Mouse (Mus musculus) heart, embryonic 13.5 days (tissue): ENCODE measurements around the gene Itgam. TPM values are rescaled to one million over a fixed set of nuclear protein-coding genes. Genes with fewer than 3 reads are reported as not detected.
"Not testable (repeated sequence)": the region's sequence is repeated elsewhere in the genome, so short reads cannot be mapped to it uniquely, and the experiment has no call there.

Experiments
- ATAC-seq: fragments of 200-750 bp; cut with Nextera tagmentation; 2 replicates; pipeline ENCODE4 v1.8.0; 2017; ENCODE audit warnings: moderate TSS enrichment; ENCODE audit not compliant: insufficient number of reproducible peaks, low FRiP score, low TSS enrichment; ENCODE audit errors: extremely low read depth
- H3K27ac ChIP-seq: fragments of 300-500 bp; sonication (generic); replicated peaks from 2 replicates; pipeline ENCODE4 v1.5.1; 2015; ENCODE audit warnings: moderate library complexity, mild to moderate bottlenecking, inconsistent platforms
- H3K27me3 ChIP-seq: fragments of 300-500 bp; sonication (generic); replicated peaks from 2 replicates; pipeline ENCODE4 v1.6.1; 2015; ENCODE audit warnings: mild to moderate bottlenecking, inconsistent platforms
- H3K36me3 ChIP-seq: fragments of 300-500 bp; sonication (generic); 2 replicates; pipeline ENCODE4 v1.6.1; 2015; ENCODE audit warnings: mild to moderate bottlenecking, inconsistent platforms
- H3K4me1 ChIP-seq: fragments of 300-500 bp; sonication (generic); 2 replicates; pipeline ENCODE4 v1.6.1; 2015; ENCODE audit warnings: inconsistent platforms
- H3K4me2 ChIP-seq: fragments of 300-500 bp; sonication (generic); 2 replicates; pipeline ENCODE4 v1.6.1; 2015; ENCODE audit warnings: inconsistent platforms, mild to moderate bottlenecking, moderate library complexity
- H3K4me3 ChIP-seq: fragments of 300-500 bp; sonication (generic); 2 replicates; pipeline ENCODE4 v1.5.1; 2015; ENCODE audit warnings: moderate library complexity, mild to moderate bottlenecking, inconsistent platforms
- H3K9ac ChIP-seq: fragments of 300-500 bp; sonication (generic); 2 replicates; pipeline ENCODE4 v1.6.1; 2015; ENCODE audit warnings: inconsistent platforms, mild to moderate bottlenecking, moderate library complexity
- H3K9me3 ChIP-seq: fragments of 300-500 bp; sonication (generic); 2 replicates; pipeline ENCODE4 v1.6.1; 2016; ENCODE audit warnings: inconsistent platforms
- WGBS: fragments of 180-500 bp; shearing (Covaris S2); methylation state at CpG from one replicate; pipeline ENCODE4 v1.1.7; 2015; ENCODE audit warnings: mixed read lengths; 5-methylcytosine and 5-hydroxymethylcytosine counted together
- polyA plus RNA-seq: library from polyadenylated mRNA; unstranded; fragments of >200 nt; fragmentation: Nextera tagmentation; extraction: Ambion mirVana; gene quantifications from 2 replicates; pipeline ENCODE4 v1.2.1, GENCODE M21; 2015

The Itgam gene
- polyA plus RNA-seq, 1 experiment from 2014 or later = 0.51 TPM

DNA sequence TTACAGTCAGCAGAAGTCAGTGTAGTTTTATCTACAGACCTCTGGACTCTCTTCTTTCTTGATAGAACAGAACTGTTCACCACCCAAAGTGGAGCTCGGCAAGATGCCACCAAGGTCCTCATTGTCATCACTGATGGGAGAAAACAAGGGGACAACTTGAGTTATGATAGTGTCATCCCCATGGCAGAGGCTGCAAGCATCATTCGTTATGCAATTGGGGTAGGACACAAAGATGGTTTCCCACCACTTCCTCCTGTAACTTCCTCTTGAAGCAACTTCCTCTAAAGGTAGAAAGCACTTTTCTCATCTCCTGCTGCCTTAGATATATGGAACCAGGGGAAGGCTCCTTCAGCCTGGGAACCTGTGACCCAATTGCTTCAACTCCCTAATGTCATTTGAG lies 71.2 kb downstream of the Itgam start:
- ATAC-seq = no peak
- 78% methylated on average over 2 of the region's 2 CpGs for WGBS
- no peak overlapping the region for H3K27ac ChIP-seq

DNA sequence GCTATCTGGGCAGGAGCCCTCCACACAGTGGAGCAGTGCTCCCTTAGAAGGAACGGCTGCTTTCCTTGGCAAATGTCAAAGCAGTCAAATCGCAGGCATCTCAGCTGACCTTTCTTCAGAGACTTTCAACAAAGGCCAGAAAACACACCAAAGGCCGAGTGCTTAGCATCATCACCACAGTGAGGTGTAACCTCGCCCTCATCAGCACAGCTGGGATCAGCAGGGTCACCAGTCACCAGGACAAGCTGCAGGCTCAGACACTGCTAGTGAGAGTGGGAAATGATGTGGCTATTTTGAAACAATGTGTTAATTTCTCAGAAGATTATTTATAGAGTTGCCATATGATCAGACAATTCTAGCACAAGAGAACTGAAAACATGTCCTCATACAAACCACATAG lies 74.5 kb downstream of the Itgam start:
- no peaks in the 10 kb centered on the region for H3K27me3 ChIP-seq
- H3K9ac ChIP-seq = no peak overlapping the region
- no peak overlapping the region for H3K27ac ChIP-seq
- H3K4me2 ChIP-seq = no peak overlapping the region
- H3K36me3 ChIP-seq = no peaks in the 10 kb centered on the region
- ATAC-seq = no peak
- WGBS = 38% methylated on average over 4 of the region's 4 CpGs
- H3K4me1 ChIP-seq = peaks cover 8% of the 10 kb centered on the region; the same call in 1 of the 2 replicates
- H3K4me3 ChIP-seq = no peak overlapping the region
- H3K9me3 ChIP-seq = peaks cover 2% of the 10 kb centered on the region; the same call in 1 of the 2 replicates

More for the DNA sequence above, 71.2 kb downstream of the Itgam start:
- H3K4me3 ChIP-seq = no peak overlapping the region
- peaks cover 2% of the 10 kb centered on the region; the same call in 1 of the 2 replicates for H3K9me3 ChIP-seq
- H3K36me3 ChIP-seq = no peaks in the 10 kb centered on the region
- H3K27me3 ChIP-seq = no peaks in the 10 kb centered on the region
- no peak overlapping the region for H3K9ac ChIP-seq
- H3K4me2 ChIP-seq = no peak overlapping the region
- peaks cover 13% of the 10 kb centered on the region for H3K4me1 ChIP-seq

DNA sequence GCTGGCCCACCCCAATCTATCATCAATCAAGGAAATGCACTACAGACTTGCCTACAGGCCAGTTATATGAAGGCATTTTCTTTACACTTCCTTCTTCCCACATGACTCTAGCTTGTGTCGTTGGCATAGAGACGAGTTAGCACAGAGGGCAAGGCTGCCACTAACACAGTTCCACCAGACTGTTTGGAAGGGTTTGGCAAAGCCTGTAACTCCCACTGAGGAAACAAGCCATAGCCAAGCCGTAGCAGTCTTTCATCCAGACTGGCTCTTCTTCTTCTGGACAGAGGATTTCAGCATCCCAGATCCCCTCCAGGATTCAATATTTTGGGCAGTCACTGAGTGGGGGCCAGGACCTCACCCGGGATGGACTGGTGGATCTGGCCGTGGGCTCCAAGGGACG lies 77.2 kb downstream of the Itgam start:
- 0 out of 2 replicates have a peak, but pooled peaks cover 3% of the 10 kb centered on the region for H3K4me1 ChIP-seq
- H3K27ac ChIP-seq = no peak overlapping the region
- no peak overlapping the region for H3K4me2 ChIP-seq
- no peak overlapping the region for H3K9ac ChIP-seq
- no peak overlapping the region for H3K4me3 ChIP-seq
- H3K9me3 ChIP-seq = no peaks in the 10 kb centered on the region
- no peaks in the 10 kb centered on the region for H3K36me3 ChIP-seq
- no peak for ATAC-seq
- 88% methylated on average over 6 of the region's 6 CpGs for WGBS
- H3K27me3 ChIP-seq = no peaks in the 10 kb centered on the region

DNA sequence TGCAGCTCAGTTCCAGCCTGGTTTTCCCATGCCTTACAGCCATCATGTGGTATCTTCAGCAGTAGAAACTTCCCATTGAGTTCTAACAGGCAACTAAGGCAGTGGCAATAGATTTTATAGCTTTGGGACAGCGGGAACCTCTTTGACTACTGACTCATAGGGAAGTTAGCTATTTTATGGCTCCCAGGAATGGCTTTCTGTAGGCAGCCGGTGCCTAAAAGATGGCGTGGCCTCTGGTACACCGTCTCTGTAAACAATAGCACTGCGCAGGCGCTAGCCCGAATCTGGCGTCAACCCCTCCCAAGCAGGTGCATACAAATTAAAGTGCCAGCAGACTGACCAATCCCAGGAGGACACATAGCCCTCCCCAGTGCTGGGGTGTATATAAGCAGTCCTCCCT lies 88.5 kb downstream of the Itgam start:
- Histone ChIP-seq H3K36me3 (no peaks in the 10 kb centered on the region), H3K4me1 (peaks cover 9% of the 10 kb centered on the region), H3K9ac (no peak overlapping the region), H3K9me3 (no peaks in the 10 kb centered on the region), H3K27ac (no peak overlapping the region), H3K4me2 (no peak overlapping the region), H3K4me3 (no peak overlapping the region), H3K27me3 (peaks cover 3% of the 10 kb centered on the region; the same call in 1 of the 2 replicates)
- no peak for ATAC-seq
- WGBS = 87% methylated on average over 8 of the region's 8 CpGs

DNA sequence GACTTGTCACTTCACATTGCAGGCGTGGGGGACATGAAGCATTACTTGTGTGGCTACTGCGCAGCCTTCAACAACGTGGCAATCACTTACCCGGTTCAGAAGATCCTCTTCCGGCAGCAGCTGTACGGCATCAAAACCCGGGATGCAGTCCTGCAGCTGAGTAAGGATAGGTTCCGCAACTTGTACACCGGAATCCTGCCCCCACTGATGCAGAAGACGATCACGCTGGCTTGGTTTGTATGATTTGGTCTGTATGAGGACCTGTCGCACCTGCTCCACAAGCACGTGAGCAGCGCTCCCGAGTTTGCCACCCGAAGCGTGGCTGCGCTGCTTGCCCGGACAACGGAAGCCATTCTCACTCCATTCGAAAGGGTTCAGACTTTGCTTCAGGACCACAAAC lies 91.6 kb downstream of the Itgam start, which contains the start of gene Itgad:
Gene Itgad (plus strand): TSS at position 301 of the 400 bp plus-strand sequence.
- no peaks in the 10 kb centered on the region for H3K9me3 ChIP-seq
- H3K4me3 ChIP-seq = peak within 1 kb of the TSS; percentile 36
- H3K36me3 ChIP-seq = no peaks in the 10 kb centered on the region
- H3K4me1 ChIP-seq = peaks cover 7% of the 10 kb centered on the region
- no peak within 1 kb of the TSS for H3K27ac ChIP-seq
- no peak for ATAC-seq
- WGBS = 86% methylated on average over 21 of the region's 21 CpGs
- H3K4me2 ChIP-seq = peak within 1 kb of the TSS; percentile 66
- H3K9ac ChIP-seq = peak within 1 kb of the TSS; percentile 68
- H3K27me3 ChIP-seq = no peaks in the 10 kb centered on the region

DNA sequence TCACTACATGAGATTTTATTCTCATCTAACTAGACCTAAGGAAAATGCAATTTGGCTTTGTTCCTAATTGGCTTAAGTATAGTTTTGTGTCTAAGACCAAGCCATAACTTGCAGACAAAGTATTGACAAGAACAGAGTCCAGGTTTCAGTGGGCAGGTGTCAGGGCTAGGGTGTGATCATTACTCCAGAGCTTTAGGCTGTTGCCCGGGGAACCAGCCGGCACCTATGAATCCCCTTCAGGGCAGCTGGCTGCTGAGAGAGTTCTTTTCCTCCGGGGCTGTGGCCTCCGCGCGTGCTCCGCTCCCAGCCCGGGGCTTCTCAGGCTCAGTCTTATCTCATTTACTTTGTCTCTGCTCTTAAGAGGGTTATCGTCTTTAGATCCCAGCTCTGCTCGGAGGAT lies 92.5 kb downstream of the Itgam start:
- 25% methylated on average over 10 of the region's 10 CpGs for WGBS
- Histone ChIP-seq H3K9ac (peak overlapping the region; percentile 68), H3K4me2 (peak overlapping the region; percentile 66), H3K4me3 (peak overlapping the region; percentile 36), H3K4me1 (peaks cover 6% of the 10 kb centered on the region; the same call in 1 of the 2 replicates), H3K36me3 (no peaks in the 10 kb centered on the region), H3K27ac (no peak overlapping the region), H3K27me3 (no peaks in the 10 kb centered on the region), H3K9me3 (no peaks in the 10 kb centered on the region)
- ATAC-seq = no peak

DNA sequence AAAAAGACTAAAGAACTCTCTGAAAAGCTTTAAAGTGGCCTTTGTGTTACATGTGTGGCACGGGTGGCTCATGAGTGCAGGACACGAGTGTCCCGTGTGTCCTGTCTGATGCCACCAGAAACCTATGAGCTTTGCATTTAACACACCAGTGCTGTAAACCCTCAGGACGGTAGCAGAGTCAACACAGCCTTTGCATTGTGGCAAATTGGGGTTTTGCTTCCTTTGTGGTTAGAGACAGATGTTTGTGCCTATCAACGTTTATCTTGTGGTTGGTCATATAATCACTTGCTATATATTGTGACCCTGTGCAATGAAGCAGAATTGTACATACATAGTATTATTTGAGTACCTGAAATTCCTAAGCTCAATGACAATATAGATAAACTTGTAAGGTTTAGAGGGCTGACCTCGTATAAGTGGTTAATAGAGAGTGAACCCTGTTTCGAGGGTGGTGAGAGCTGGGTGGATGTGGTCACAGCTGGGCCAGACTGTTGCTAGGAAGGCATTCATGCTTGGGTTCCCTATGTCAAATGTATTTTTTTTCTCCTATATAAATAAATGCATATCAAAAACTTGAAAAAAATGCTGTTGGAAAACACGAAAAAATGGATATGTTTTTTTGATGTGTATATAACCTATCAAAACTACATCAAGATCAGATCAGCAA lies 96.4 kb downstream of the Itgam start:
- H3K27me3 ChIP-seq, H3K4me3 ChIP-seq, H3K9ac ChIP-seq, H3K36me3 ChIP-seq, H3K9me3 ChIP-seq, ATAC-seq, H3K4me1 ChIP-seq, H3K27ac ChIP-seq, H3K4me2 ChIP-seq: not testable (repeated sequence)
- WGBS = 75% methylated on average over 8 of the region's 8 CpGs

DNA sequence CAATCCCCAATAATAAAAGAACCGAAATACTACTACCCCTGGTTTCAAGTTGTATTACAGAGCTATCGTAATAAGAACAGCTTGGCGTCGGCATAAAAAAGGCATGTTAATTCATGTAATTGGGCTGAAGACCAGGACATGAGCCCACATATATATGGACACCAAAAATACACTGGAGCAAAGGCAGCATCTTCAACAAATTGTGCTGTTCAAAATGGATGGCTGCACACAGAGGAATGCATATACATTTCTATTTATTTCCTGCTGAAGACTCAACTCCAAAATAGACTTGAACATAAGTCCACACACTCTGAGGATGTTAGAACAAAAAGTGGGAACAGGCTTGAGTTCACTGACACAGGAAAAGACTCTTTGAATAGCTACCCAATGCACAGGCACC lies 101.6 kb downstream of the Itgam start:
- Histone ChIP-seq H3K4me1 (no peaks in the 10 kb centered on the region), H3K27me3 (no peaks in the 10 kb centered on the region), H3K27ac (no peak overlapping the region), H3K4me2 (no peak overlapping the region), H3K4me3 (no peak overlapping the region), H3K9me3 (no peaks in the 10 kb centered on the region), H3K36me3 (no peaks in the 10 kb centered on the region), H3K9ac (no peak overlapping the region)
- 89% methylated on average over 4 of the region's 4 CpGs for WGBS
- ATAC-seq = no peak

DNA sequence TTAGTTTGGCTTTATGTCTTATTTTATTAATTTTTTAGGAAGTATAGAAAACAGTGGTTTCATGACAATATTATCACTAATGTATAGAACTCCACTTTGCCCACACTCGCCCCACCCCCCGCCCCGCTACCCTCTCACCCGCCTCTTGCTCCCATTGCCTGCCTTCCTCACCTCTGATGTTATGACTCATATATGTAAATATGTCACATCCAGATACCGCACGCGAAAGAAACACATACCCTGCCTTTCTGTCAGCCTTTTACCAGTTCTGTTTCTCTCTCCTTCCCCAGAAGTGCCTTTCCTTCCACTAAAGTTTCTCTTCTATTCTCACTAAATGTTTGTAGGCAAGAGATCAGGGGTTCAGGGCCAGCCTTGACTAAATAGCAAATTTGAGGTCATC lies 104.0 kb downstream of the Itgam start:
- Histone ChIP-seq H3K36me3 (no peaks in the 10 kb centered on the region), H3K4me1 (no peaks in the 10 kb centered on the region), H3K4me3 (no peak overlapping the region), H3K4me2 (no peak overlapping the region), H3K9ac (no peak overlapping the region), H3K27ac (no peak overlapping the region), H3K27me3 (no peaks in the 10 kb centered on the region), H3K9me3 (no peaks in the 10 kb centered on the region)
- no peak for ATAC-seq
- 73% methylated on average over 7 of the region's 7 CpGs for WGBS

Other genes starting within 250 kb of the Itgam start
- gene Stx4a, start 238.3 kb upstream of the Itgam start, polyA plus RNA-seq = 39.2 and 48.9 TPM in 2 replicates
- 1.1 and 1.7 TPM in 2 replicates for gene Stx1b, start 238.1 kb upstream of the Itgam start, polyA plus RNA-seq
- gene Zfp646, start 186.4 kb upstream of the Itgam start, polyA plus RNA-seq = 5.6 and 6.6 TPM in 2 replicates
- 9.7 and 10.4 TPM in 2 replicates for gene Zfp668, start 185.8 kb upstream of the Itgam start, polyA plus RNA-seq
- gene Prss53, start 171.7 kb upstream of the Itgam start, polyA plus RNA-seq = 1.4 and 1.5 TPM in 2 replicates
- gene Gm21974, start 167.2 kb upstream of the Itgam start, polyA plus RNA-seq = not detected in 2 replicates
- 109 and 120 TPM in 2 replicates for gene Vkorc1, start 167.0 kb upstream of the Itgam start, polyA plus RNA-seq
- 145 and 150 TPM in 2 replicates for gene Bckdk, start 158.6 kb upstream of the Itgam start, polyA plus RNA-seq
- gene Kat8, start 150.1 kb upstream of the Itgam start, polyA plus RNA-seq = 25.1 and 27.0 TPM in 2 replicates
- 1.6 and 1.8 TPM in 2 replicates for gene Prss8, start 132.5 kb upstream of the Itgam start, polyA plus RNA-seq
- gene Prss36, start 115.9 kb upstream of the Itgam start, polyA plus RNA-seq = 8.4 and 8.6 TPM in 2 replicates
- 310 and 313 TPM in 2 replicates for gene Fus, start 95.2 kb upstream of the Itgam start, polyA plus RNA-seq
- gene Pycard, start 68.8 kb upstream of the Itgam start, polyA plus RNA-seq = 39.1 and 42.6 TPM in 2 replicates
- gene Trim72, start 58.7 kb upstream of the Itgam start, polyA plus RNA-seq = 0.76 and 1.0 TPM in 2 replicates
- not detected in 2 replicates for gene Gm49368, start within 50 bp of the Itgam start, polyA plus RNA-seq
- 0.11 and 0.15 TPM in 2 replicates for gene Itgax, start 66.9 kb downstream of the Itgam start, polyA plus RNA-seq
- 0.25 TPM in 1 of 2 replicates, not detected in the other for gene Itgad, start 91.7 kb downstream of the Itgam start, polyA plus RNA-seq
- gene Cox6a2, start 143.7 kb downstream of the Itgam start, polyA plus RNA-seq = 617 and 701 TPM in 2 replicates
- 12.8 and 13.1 TPM in 2 replicates for gene Armc5, start 174.7 kb downstream of the Itgam start, polyA plus RNA-seq
- gene 9130023H24Rik, start 175.4 kb downstream of the Itgam start, polyA plus RNA-seq = 5.8 and 6.5 TPM in 2 replicates
- 165 and 177 TPM in 2 replicates for gene Tgfb1i1, start 184.2 kb downstream of the Itgam start, polyA plus RNA-seq
- not detected in 2 replicates for gene Slc5a2, start 203.0 kb downstream of the Itgam start, polyA plus RNA-seq
- 16.6 and 17.3 TPM in 2 replicates for gene BC017158, start 235.5 kb downstream of the Itgam start, polyA plus RNA-seq